ENCODE assay signal across 8 mouse cellular contexts in the genomic region with DNA sequence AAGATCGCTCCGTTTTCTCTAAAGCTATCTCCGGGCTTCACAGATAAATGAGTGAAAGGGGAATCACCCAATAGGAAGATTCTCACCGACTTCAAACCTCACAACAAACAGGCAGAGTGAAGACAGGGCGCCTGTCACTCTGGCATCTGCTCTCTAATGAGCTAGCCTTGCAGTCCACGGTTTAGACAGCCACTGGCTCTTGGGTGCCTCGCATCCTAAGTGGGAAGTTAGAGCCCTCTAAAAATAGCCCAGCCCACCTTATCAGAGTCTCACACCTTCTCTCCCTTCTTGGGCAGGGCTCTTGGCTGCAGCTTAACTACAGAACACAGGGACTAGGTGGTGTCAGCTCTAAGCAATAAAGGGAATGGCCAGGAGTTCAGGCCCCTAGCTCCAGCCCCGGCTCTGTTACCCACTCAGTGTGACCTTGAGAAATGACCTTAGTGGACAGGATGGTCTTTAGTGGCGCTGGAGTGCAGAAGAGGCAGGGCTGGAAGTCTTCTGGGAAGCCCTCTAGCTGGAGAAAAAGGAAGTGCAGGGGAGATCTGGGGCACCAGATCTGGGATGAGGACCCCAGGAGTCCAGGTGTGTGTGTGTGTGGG. TPM values are rescaled to one million over a fixed set of nuclear protein-coding genes. Genes with fewer than 3 reads are reported as not detected.
DNase-seq lines count a peak whose midpoint lies in the region; ATAC-seq lines count a peak whose summit lies in the region.

No protein-coding gene starts in this region.

- peaks cover 32 to 45% of the 10 kb centered on the region in 2 experiments for H3K4me1 ChIP-seq in heart, embryonic 14.5 days (ENCODE audit: control insufficient read depth in 2 of 2, insufficient read depth in 2 of 2, low read length in 2 of 2)
- H3K4me1 ChIP-seq in liver, embryonic 12.5 days: peaks cover 75% of the 10 kb centered on the region

- H3K27me3 ChIP-seq in heart, embryonic 14.5 days (ENCODE audit: control insufficient read depth, insufficient read depth, low read length): no peaks in the 10 kb centered on the region
- peaks cover 32% of the 10 kb centered on the region for H3K27me3 ChIP-seq in liver, embryonic 12.5 days (replicated peaks)
- H3K27me3 ChIP-seq in splenic B cell, adult 2 months (ENCODE audit: control insufficient read depth, insufficient read depth, low read length, poor library complexity, severe bottlenecking): no peaks in the 10 kb centered on the region

- H3K9ac ChIP-seq in heart, embryonic 14.5 days (ENCODE audit: low read length): peak overlapping the region; percentile 99
- peak overlapping the region; percentile 98 for H3K9ac ChIP-seq in liver, embryonic 12.5 days

- H3K4me3 ChIP-seq in heart, embryonic 14.5 days (ENCODE audit: control insufficient read depth in 1 of 2, insufficient read depth in 1 of 2, low read depth in 1 of 2, low read length in 2 of 2): peak overlapping the region; percentile 53 to 87
- peak overlapping the region; percentile 91 for H3K4me3 ChIP-seq in liver, embryonic 12.5 days

- ATAC-seq in heart, embryonic 14.5 days (ENCODE audit: insufficient number of reproducible peaks, insufficient read depth, low FRiP score, low read depth): peak; percentile 65
- peak; percentile 87 for ATAC-seq in liver, embryonic 12.5 days

- peak overlapping the region; percentile 77 for H3K4me2 ChIP-seq in heart, embryonic 14.5 days (ENCODE audit: low read length)
- peak overlapping the region; percentile 81 for H3K4me2 ChIP-seq in liver, embryonic 12.5 days

- intact Hi-C loops in heart, postnatal 25 days (cut with DNase I): no loop called here

- peaks cover 4% of the 10 kb centered on the region; the same call in 1 of the 2 replicates for H3K36me3 ChIP-seq in heart, embryonic 14.5 days (ENCODE audit: control insufficient read depth, insufficient read depth, low read length)
- H3K36me3 ChIP-seq in liver, embryonic 12.5 days: peaks cover 30% of the 10 kb centered on the region
- no peaks in the 10 kb centered on the region for H3K36me3 ChIP-seq in splenic B cell, adult 2 months (ENCODE audit: control insufficient read depth, insufficient read depth, low read length, poor library complexity, severe bottlenecking)

- peak; percentile 97 for DNase-seq in heart, adult 11 months
- DNase-seq in heart, postnatal 25 days (ENCODE audit: low spot score): no peak
- DNase-seq in CD4-positive, CD25-positive, alpha-beta regulatory T cell, adult 2 months (ENCODE audit: low read depth, low spot score): peak; percentile 42
- peak; percentile 64 for DNase-seq in cerebellum, adult 11 months
- DNase-seq in splenic B cell, adult 2 months (ENCODE audit: low read depth, low spot score): peak; percentile 3
- no peak for DNase-seq in urinary bladder, adult 18-20 months (ENCODE audit: low spot score in 2 of 2)

- H3K27ac ChIP-seq in heart, embryonic 14.5 days (replicated peaks in 1 of 2; ENCODE audit: control insufficient read depth in 1 of 2, insufficient read depth in 1 of 2, low read depth in 2 of 2, low read length in 2 of 2): peak overlapping the region; percentile 92 to 99
- H3K27ac ChIP-seq in liver, embryonic 12.5 days: peak overlapping the region; percentile 100

- H3K9me3 ChIP-seq in heart, embryonic 14.5 days (ENCODE audit: control insufficient read depth, low read length): no peaks in the 10 kb centered on the region
- no peaks in the 10 kb centered on the region for H3K9me3 ChIP-seq in liver, embryonic 12.5 days (replicated peaks)

- WGBS in heart, embryonic 14.5 days: 4% methylated on average over 9 of the region's 9 CpGs
- WGBS in liver, embryonic 12.5 days (ENCODE audit: insufficient replicate concordance): 2% methylated on average over 9 of the region's 9 CpGs

RNA-seq across cellular contexts. Expression of gene Tmod1, which starts 2.0 kb away (rescaled TPM):
- total RNA-seq in heart, postnatal 25 days (2021): 100 to 1,000 TPM; 279 to 317 TPM
- 220 and 230 TPM in 2 replicates for polyA plus RNA-seq in heart, embryonic 14.5 days (2014; fragmentation: Nextera tagmentation; extraction: Ambion mirVana)
- 45.3 and 46.4 TPM in 2 replicates for polyA plus RNA-seq in liver, embryonic 12.5 days (2016; fragmentation: Nextera tagmentation; extraction: Ambion mirVana)

Comparison
In these comparisons a context has a peak if more than half of its experiments do, and no peak if none do; other contexts are left out.
1. DNase-seq: peak in heart, adult 11 months (single experiment), CD4-positive, CD25-positive, alpha-beta regulatory T cell, adult 2 months (single experiment), cerebellum, adult 11 months (single experiment) and splenic B cell, adult 2 months (single experiment); none in heart, postnatal 25 days (single experiment) and urinary bladder, adult 18-20 months (0 of 2).